Mouse (Mus musculus) MEL (cell line): ENCODE measurements around the gene Tex2. TPM values are rescaled to one million over a fixed set of nuclear protein-coding genes. Genes with fewer than 3 reads are reported as not detected.

Source experiments
- DNase-seq: peaks from one replicate; pipeline ENCODE4 v3.0.0; 2011; ENCODE audit warnings: low read depth, low spot score
- H3K27ac ChIP-seq: 2 replicates; pipeline ENCODE4 v1.5.1; 2012; ENCODE audit warnings: low read depth, mild to moderate bottlenecking, control low read depth, low read length, moderate library complexity; ENCODE audit not compliant: control insufficient read depth
- H3K27me3 ChIP-seq, 2 experiments: fragments of 150-350 bp in 1 of 2; sonication (generic) in 1 of 2; 2 replicates each; pipeline ENCODE4 v1.6.1; 2012; ENCODE audit warnings: low read length in 2 of 2, mild to moderate bottlenecking in 2 of 2, improper control_type of control experiment in 1 of 2, moderate library complexity in 1 of 2; ENCODE audit not compliant: insufficient read depth in 2 of 2, control insufficient read depth in 1 of 2
- H3K36me3 ChIP-seq, 2 experiments: 2 replicates each; pipeline ENCODE4 v1.6.1; 2012 to 2014; ENCODE audit warnings: low read length in 2 of 2, improper control_type of control experiment in 1 of 2, inconsistent platforms in 1 of 2, mild to moderate bottlenecking in 1 of 2; ENCODE audit not compliant: insufficient read depth in 2 of 2, control insufficient read depth in 1 of 2
- H3K4me1 ChIP-seq, 2 experiments: fragments of 150-350 bp in 1 of 2; sonication (generic) in 1 of 2; 2 replicates each; pipeline ENCODE4 v1.6.1; 2012; ENCODE audit warnings: low read length in 2 of 2, improper control_type of control experiment in 1 of 2, mild to moderate bottlenecking in 1 of 2; ENCODE audit not compliant: insufficient read depth in 2 of 2, control insufficient read depth in 1 of 2
- H3K4me3 ChIP-seq, 2 experiments: fragments of 150-350 bp in 1 of 2; sonication (generic) in 1 of 2; 2 replicates each; pipeline ENCODE4 v1.5.1; 2012; ENCODE audit warnings: low read depth in 2 of 2, low read length in 2 of 2, mild to moderate bottlenecking in 2 of 2, moderate library complexity in 2 of 2, control low read depth in 1 of 2, improper control_type of control experiment in 1 of 2; ENCODE audit not compliant: control insufficient read depth in 1 of 2, insufficient read depth in 1 of 2
- H3K79me2 ChIP-seq: 2 replicates; pipeline ENCODE4 v1.6.1; 2012; ENCODE audit warnings: mild to moderate bottlenecking, low read length, moderate library complexity; ENCODE audit not compliant: control insufficient read depth, poor library complexity, insufficient read depth
- H3K9ac ChIP-seq: 2 replicates; pipeline ENCODE4 v1.6.1; 2012; ENCODE audit warnings: low read depth, mild to moderate bottlenecking, control low read depth, low read length, moderate library complexity; ENCODE audit not compliant: control insufficient read depth, poor library complexity, severe bottlenecking
- H3K9me3 ChIP-seq: fragments of 150-350 bp; sonication (generic); replicated peaks from 2 replicates; pipeline ENCODE4 v1.6.1; 2012; ENCODE audit warnings: mild to moderate bottlenecking, low read length, improper control_type of control experiment, moderate library complexity; ENCODE audit not compliant: insufficient read depth
- E2F4 ChIP-seq: IDR thresholded peaks from 2 replicates; pipeline ENCODE4 v1.6.1; 2011; ENCODE audit warnings: low read depth, low read length, improper control_type of control experiment, borderline replicate concordance
- ETS1 ChIP-seq: IDR thresholded peaks from 2 replicates; pipeline ENCODE4 v1.6.1; 2012; ENCODE audit warnings: low read depth, mild to moderate bottlenecking, inconsistent platforms, low read length, improper control_type of control experiment, moderate library complexity
- GABPA ChIP-seq: IDR thresholded peaks from 2 replicates; pipeline ENCODE4 v1.6.1; 2012; ENCODE audit warnings: low read depth, mild to moderate bottlenecking, inconsistent platforms, low read length, improper control_type of control experiment, moderate library complexity
- HCFC1 ChIP-seq: IDR thresholded peaks from 2 replicates; pipeline ENCODE4 v1.6.1; 2012; ENCODE audit warnings: low read depth, mild to moderate bottlenecking, inconsistent platforms, low read length, improper control_type of control experiment, moderate library complexity
- MAFK ChIP-seq: IDR thresholded peaks from 2 replicates; pipeline ENCODE4 v1.6.1; 2011; ENCODE audit warnings: low read depth, mild to moderate bottlenecking, low read length, improper control_type of control experiment, borderline replicate concordance
- MAZ ChIP-seq: IDR thresholded peaks from 2 replicates; pipeline ENCODE4 v1.6.1; 2012; ENCODE audit warnings: low read depth, mild to moderate bottlenecking, inconsistent platforms, low read length, improper control_type of control experiment
- MYC ChIP-seq: IDR thresholded peaks from 2 replicates; pipeline ENCODE4 v1.6.1; 2011; ENCODE audit warnings: low read depth, mild to moderate bottlenecking, low read length, improper control_type of control experiment, moderate library complexity
- NELFE ChIP-seq: IDR thresholded peaks from 2 replicates; pipeline ENCODE4 v1.6.1; 2011; ENCODE audit warnings: low read depth, low read length, improper control_type of control experiment
- POLR2A ChIP-seq, 2 experiments: IDR thresholded peaks; 2 replicates each; pipeline ENCODE4 v1.6.1; 2011 to 2012; ENCODE audit warnings: low read length in 2 of 2, mild to moderate bottlenecking in 2 of 2, control low read depth in 1 of 2, improper control_type of control experiment in 1 of 2, low read depth in 1 of 2, moderate library complexity in 1 of 2; ENCODE audit not compliant: control insufficient read depth in 1 of 2, insufficient read depth in 1 of 2, poor library complexity in 1 of 2
- TAL1 ChIP-seq: IDR thresholded peaks from 2 replicates; pipeline ENCODE4 v1.6.1; 2012; ENCODE audit warnings: mild to moderate bottlenecking, inconsistent platforms, low read length, moderate library complexity, mixed read lengths
- USF2 ChIP-seq, 2 experiments: IDR thresholded peaks; 2 replicates each; pipeline ENCODE4 v1.6.1; 2011 to 2012; ENCODE audit warnings: improper control_type of control experiment in 2 of 2, low read length in 2 of 2, borderline replicate concordance in 1 of 2, inconsistent platforms in 1 of 2, low read depth in 1 of 2, mild to moderate bottlenecking in 1 of 2; ENCODE audit not compliant: insufficient read depth in 1 of 2
- ZC3H11A ChIP-seq: IDR thresholded peaks from 2 replicates; pipeline ENCODE4 v1.6.1; 2012; ENCODE audit warnings: low read depth, mild to moderate bottlenecking, inconsistent platforms, low read length, improper control_type of control experiment
- ZNF384 ChIP-seq: IDR thresholded peaks from 2 replicates; pipeline ENCODE4 v1.6.1; 2012; ENCODE audit warnings: low read depth, mild to moderate bottlenecking, inconsistent platforms, low read length, improper control_type of control experiment
- polyA plus RNA-seq, 2 experiments: library from polyadenylated mRNA; stranded (reverse) in 1 of 2; unstranded in 1 of 2; fragments of >175 nt in 1 of 2; fragments of >200 nt in 1 of 2; gene quantifications; 2 replicates each; pipeline versions ENCODE4 v1.2.1 to v1.2.4; 2012; ENCODE audit warnings: low replicate concordance in 2 of 2, low read depth in 1 of 2; ENCODE audit not compliant: insufficient read length in 2 of 2, insufficient read depth in 1 of 2, missing spikeins in 1 of 2
- total RNA-seq: library from RNA; depleted of rRNA; stranded (reverse); fragments of 300-350 nt; gene quantifications from 2 replicates; pipeline ENCODE4 v1.2.3, GENCODE M21; 2012

The Tex2 gene
- total and polyA plus RNA-seq, 3 experiments = 13.7 to 24.8 TPM; not detected in 1

DNA sequence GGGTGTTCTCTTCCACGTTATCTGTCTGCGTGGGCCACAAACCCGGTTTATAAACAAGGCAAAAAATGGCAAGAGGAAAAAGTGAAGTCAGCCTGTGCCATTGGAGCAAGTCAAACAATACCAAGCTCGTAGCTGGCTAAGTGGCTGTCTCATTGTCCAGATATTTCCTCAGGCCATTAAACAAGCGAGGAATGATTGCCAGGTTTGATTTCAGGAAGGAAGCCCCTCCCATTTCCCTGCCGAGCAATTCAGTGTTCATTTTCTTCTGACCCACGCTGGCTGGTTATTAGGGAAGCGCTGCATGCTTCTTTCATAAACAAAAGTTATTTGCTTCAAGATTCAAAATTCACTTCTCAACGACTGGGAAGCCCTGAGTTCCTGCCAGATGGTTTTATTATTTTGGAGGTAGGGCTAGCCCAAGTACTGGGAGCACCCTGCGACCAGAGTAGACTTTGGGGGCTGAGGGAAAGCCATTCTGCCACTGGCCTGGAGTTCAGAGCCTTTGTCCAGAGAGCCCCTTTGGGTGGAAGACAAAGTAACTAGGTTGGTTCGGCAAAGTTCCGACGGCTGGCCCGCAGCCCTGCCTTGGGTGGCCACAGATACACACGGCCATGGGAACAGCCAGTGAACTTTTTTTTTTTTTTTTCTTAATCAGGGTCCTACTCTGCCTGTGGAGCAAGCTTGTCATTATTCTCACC lies 46.5 kb upstream of the Tex2 start:
- Histone ChIP-seq H3K36me3 (peaks cover 0 to 13% of the 10 kb centered on the region in 2 experiments; a peak in 2 of 4 replicates), H3K79me2 (no peaks in the 10 kb centered on the region), H3K9me3 (no peaks in the 10 kb centered on the region), H3K4me3 (peak overlapping the region; percentile 11 to 18), H3K9ac (peak overlapping the region; percentile 10; the same call in 1 of the 2 replicates), H3K27ac (no peak overlapping the region), H3K27me3 (no peaks in the 10 kb centered on the region), H3K4me1 (peaks cover 0 to 23% of the 10 kb centered on the region in 2 experiments; a peak in 2 of 4 replicates)
- DNase-seq = peak; percentile 40
- TF ChIP-seq ZNF384 (peak; percentile 68), HCFC1 (no peak)
- TF ChIP-seq, all 39 proteins: peak for 1

DNA sequence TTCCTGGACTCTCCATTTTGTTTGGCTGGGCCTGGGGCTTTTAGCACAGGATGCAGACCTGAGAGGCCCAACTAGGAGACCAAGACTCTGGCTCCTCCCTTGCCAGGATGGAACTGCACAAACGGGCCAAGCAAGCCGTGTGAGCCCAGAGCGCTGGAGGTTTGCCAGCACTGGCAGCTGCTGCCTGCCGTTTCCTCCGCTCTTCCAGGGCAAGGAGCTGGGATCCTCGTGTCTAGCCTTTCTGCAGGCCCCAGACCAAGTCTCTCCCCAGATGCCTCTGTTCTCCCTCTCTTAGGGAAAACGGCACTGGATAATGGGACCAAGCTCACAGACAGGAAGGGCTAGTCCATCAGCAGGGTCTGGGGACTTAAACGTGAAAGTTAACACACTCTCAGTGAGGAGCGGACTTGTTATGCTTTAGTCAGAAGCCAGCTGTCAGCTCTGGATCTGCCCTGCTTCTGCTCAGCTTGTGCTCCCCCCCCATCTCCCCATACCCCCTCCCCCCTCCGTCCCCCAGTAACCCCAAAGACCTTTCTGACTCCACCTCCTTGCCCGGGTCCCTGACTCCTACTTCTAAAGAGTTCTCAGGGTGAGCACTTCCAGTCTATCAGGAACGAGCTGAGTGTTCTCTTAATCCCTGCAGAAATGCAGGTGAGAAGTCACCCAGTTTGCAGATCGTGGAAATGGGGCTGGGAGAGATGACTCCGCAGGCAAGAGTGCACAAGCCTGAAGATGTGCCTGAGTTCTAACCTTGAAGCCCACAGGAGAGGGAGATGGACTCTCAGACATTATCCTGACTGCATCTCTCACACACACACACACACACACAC lies 45.0 kb upstream of the Tex2 start:
- H3K27me3 ChIP-seq = no peaks in the 10 kb centered on the region
- H3K9me3 ChIP-seq = no peaks in the 10 kb centered on the region
- TF ChIP-seq POLR2A (IDR thresholded peaks at IDR 0.05; ENCODE audit: control insufficient read depth in 1 of 2, insufficient read depth in 1 of 2, low read depth in 1 of 2, low read length in 2 of 2, poor library complexity in 1 of 2) (no peak), ZC3H11A (no peak), MAFK (no peak), HCFC1 (no peak), NELFE (no peak), MYC (no peak), TAL1 (no peak), ZNF384 (no peak), ETS1 (no peak), E2F4 (no peak), GABPA (no peak), USF2 (IDR thresholded peaks at IDR 0.05; ENCODE audit: borderline replicate concordance in 1 of 2, insufficient read depth in 1 of 2, low read depth in 1 of 2, low read length in 2 of 2) (no peak), MAZ (no peak)
- peak overlapping the region; percentile 25 to 53 for H3K4me3 ChIP-seq
- peaks cover 0 to 23% of the 10 kb centered on the region in 2 experiments; a peak in 2 of 4 replicates for H3K4me1 ChIP-seq
- no peak overlapping the region for H3K27ac ChIP-seq
- H3K79me2 ChIP-seq = no peaks in the 10 kb centered on the region
- peak overlapping the region; percentile 46 for H3K9ac ChIP-seq
- peak; percentile 45 for DNase-seq
- peaks cover 0 to 13% of the 10 kb centered on the region in 2 experiments; a peak in 2 of 4 replicates for H3K36me3 ChIP-seq
